Mouse (Mus musculus): Measurements from ENCODE around the gene Slc22a22.

- TF ChIP-seq EP300 (IDR thresholded peaks at IDR 0.05; ENCODE audit: low read depth in 1 of 2, low read length in 2 of 2), result no peak
- no peak for TF ChIP-seq NELFE (IDR thresholded peaks at IDR 0.05; ENCODE audit: low read depth, low read length)
- TF ChIP-seq CTCF (IDR thresholded peaks at IDR 0.05 in 2 of 3, conservative IDR thresholded peaks at IDR 0.05 in 1 of 3; ENCODE audit: control insufficient read depth in 1 of 3, insufficient read depth in 1 of 3, low read depth in 2 of 3, low read length in 3 of 3, poor library complexity in 1 of 3, severe bottlenecking in 1 of 3), result no peak
These were observed 46.3 kb upstream of the Slc22a22 start for GRCm38 (mm10) chr15:57523510-57524298.
